Comparison of ENCODE assay signal across 14 mouse cellular contexts in genomic region chr14:48212839-48213238, GRCm38 (mm10).
DNase-seq lines count a peak whose midpoint lies in the region.
"Had no signal": no experiment of that assay in that cellular context is flagged by ENCODE, and none has a peak within 500 bp of the region (broad histone marks: within the 10 kb centered on the region; RNA-seq: fewer than 3 reads in every experiment).

No protein-coding gene starts in this region.

- DNase-seq in adrenal gland, adult 2 months, result peak; percentile 72
- no peak for DNase-seq in adrenal gland, adult 18-20 months (ENCODE audit: low spot score in 2 of 2)
- DNase-seq in right cerebral cortex, adult 18-20 months, result peak; percentile 57
- DNase-seq in right cerebral cortex, postnatal 4 days, result no peak
- DNase-seq in adrenal gland, postnatal 36 days, result peak; percentile 65 to 68
- DNase-seq in telencephalon, adult 2 months (ENCODE audit: low read depth, low spot score), result peak; percentile 16
- DNase-seq in thymus, postnatal 4 days, result no peak
- DNase-seq in urinary bladder, adult 2 months (ENCODE audit: low spot score), result no peak
- DNase-seq: cerebellum, adult 18-20 months; cerebellum, postnatal 10 days; gastrocnemius, postnatal 10 days; kidney, adult 18-20 months; kidney, postnatal 25 days; lung, embryonic 14.5 days had no signal

Comparison
In these comparisons a context has a peak if more than half of its experiments do, and no peak if none do; other contexts are left out.
1. DNase-seq: peak in adrenal gland, adult 2 months (single experiment), right cerebral cortex, adult 18-20 months (single experiment), adrenal gland, postnatal 36 days (2 of 2) and telencephalon, adult 2 months (single experiment); none in adrenal gland, adult 18-20 months (0 of 2), right cerebral cortex, postnatal 4 days (single experiment), thymus, postnatal 4 days (single experiment) and urinary bladder, adult 2 months (single experiment).